Mouse (Mus musculus) small intestine, adult 2 months (tissue): Measurements from ENCODE around the gene Nmi. TPM values are rescaled to one million over a fixed set of nuclear protein-coding genes. Genes with fewer than 3 reads are reported as not detected.
A peak's percentile ranks its signal among the peaks of the same experiment; 100 is the strongest.

Experiments
- H3K27ac ChIP-seq: fragments of 200-500 bp; 2 replicates; pipeline ENCODE4 v1.5.1; 2012; ENCODE audit warnings: low read depth, low read length, control low read depth, inconsistent platforms; ENCODE audit not compliant: insufficient read depth
- H3K27me3 ChIP-seq: fragments of 200-500 bp; 2 replicates; pipeline ENCODE4 v1.6.1; 2012; ENCODE audit warnings: mild to moderate bottlenecking, moderate library complexity, low read length, inconsistent platforms; ENCODE audit not compliant: control insufficient read depth, insufficient read depth
- H3K36me3 ChIP-seq: fragments of 200-500 bp; 2 replicates; pipeline ENCODE4 v1.6.1; 2012; ENCODE audit warnings: mild to moderate bottlenecking, low read length, control low read depth, inconsistent platforms; ENCODE audit not compliant: control insufficient read depth, insufficient read depth
- H3K4me1 ChIP-seq: fragments of 200-500 bp; 2 replicates; pipeline ENCODE4 v1.6.1; 2012; ENCODE audit warnings: low read length, inconsistent platforms, mixed read lengths; ENCODE audit not compliant: control insufficient read depth, insufficient read depth, insufficient read length
- H3K4me3 ChIP-seq: fragments of 200-500 bp; 2 replicates; pipeline ENCODE4 v1.5.1; 2012; ENCODE audit warnings: low read depth, mild to moderate bottlenecking, control low read depth, inconsistent platforms, low read length, moderate library complexity
- CTCF ChIP-seq: fragments of 200-500 bp; IDR thresholded peaks from 2 replicates; pipeline ENCODE4 v1.5.1; 2012; ENCODE audit warnings: low read depth, mild to moderate bottlenecking, control low read depth, inconsistent platforms, low read length, moderate library complexity, mixed read lengths; ENCODE audit not compliant: insufficient replicate concordance, insufficient read length; ENCODE audit errors: extremely low read depth
- POLR2A ChIP-seq: fragments of 200-500 bp; IDR thresholded peaks from 2 replicates; pipeline ENCODE4 v1.6.1; 2012; ENCODE audit warnings: low read depth, mild to moderate bottlenecking, control low read depth, inconsistent platforms, low read length, moderate library complexity
- WGBS: fragments of 180-500 bp; shearing (Covaris S2); methylation state at CpG from one replicate; pipeline ENCODE4 v1.1.7; 2018; 5-methylcytosine and 5-hydroxymethylcytosine counted together
- polyA plus RNA-seq: library from polyadenylated mRNA; depleted of rRNA; stranded (reverse); fragments of >200 nt; gene quantifications from 2 replicates; pipeline ENCODE4 v1.2.3, GENCODE M21; 2012

The Nmi gene
- polyA plus RNA-seq, 1 experiment: 6.1 TPM

DNA sequence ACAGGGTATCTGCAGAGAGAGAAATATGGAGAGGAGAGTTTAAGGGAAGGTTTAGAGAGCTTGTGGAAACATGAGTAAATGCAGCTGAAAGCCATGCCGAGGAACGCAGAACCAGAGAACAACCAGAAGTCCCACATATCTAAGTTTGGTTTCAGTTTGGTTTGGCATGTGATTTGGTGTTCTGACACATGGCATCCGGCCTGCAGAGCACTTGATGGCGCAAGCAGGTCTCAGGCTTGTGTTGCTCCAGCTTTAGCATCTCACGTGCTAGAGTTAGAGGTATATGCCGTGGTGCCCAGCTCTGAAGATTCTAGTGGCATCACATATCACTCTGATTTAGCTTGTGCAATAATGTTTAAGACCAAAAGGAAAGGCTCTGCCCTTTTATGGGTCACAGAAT lies 18.2 kb upstream of the Nmi start:
- Histone ChIP-seq H3K27me3 (no peaks in the 10 kb centered on the region), H3K4me3 (no peak overlapping the region), H3K36me3 (no peaks in the 10 kb centered on the region), H3K4me1 (no peaks in the 10 kb centered on the region), H3K27ac (no peak overlapping the region)
- no peak for TF ChIP-seq CTCF
- TF ChIP-seq POLR2A: no peak
- WGBS: 86% methylated on average over 6 of the region's 6 CpGs

GRCm38 (mm10) chr2:51989559-51989958 lies 16.3 kb upstream of the Nmi start:
- 59% methylated on average over 2 of the region's 2 CpGs for WGBS
- no peaks in the 10 kb centered on the region for H3K27me3 ChIP-seq
- no peaks in the 10 kb centered on the region for H3K4me1 ChIP-seq
- H3K4me3 ChIP-seq: no peak overlapping the region
- no peak for TF ChIP-seq CTCF
- TF ChIP-seq POLR2A: no peak
- no peaks in the 10 kb centered on the region for H3K36me3 ChIP-seq
- no peak overlapping the region for H3K27ac ChIP-seq

- Histone ChIP-seq H3K4me3 (no peak overlapping the region), H3K27me3 (no peaks in the 10 kb centered on the region), H3K36me3 (no peaks in the 10 kb centered on the region), H3K27ac (no peak overlapping the region), H3K4me1 (no peaks in the 10 kb centered on the region)
- TF ChIP-seq CTCF (no peak), POLR2A (no peak)
- WGBS: 70% methylated on average over 5 of the region's 5 CpGs
Measured at GRCm38 (mm10) chr2:51986695-51987094, 13.4 kb upstream of the Nmi start.

DNA sequence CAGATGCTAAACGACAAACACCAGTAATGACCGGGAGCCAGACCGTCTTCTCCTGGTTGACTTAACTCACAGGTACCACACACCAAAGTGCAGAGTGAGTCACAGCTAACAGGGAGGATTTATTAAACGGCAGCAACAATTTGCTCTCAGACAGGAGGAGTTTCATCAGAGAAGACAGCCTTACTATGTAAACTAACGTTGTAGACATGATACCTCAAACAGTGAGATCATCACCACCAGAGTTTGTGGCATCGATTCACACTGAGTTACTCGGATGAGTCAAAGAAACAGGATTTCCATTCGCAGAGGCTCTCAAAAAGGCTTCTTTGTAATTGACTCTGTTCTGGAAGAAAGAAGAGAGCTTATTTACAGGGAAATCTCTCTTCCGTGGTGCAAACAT lies 12.9 kb upstream of the Nmi start:
- TF ChIP-seq CTCF: no peak
- no peak for TF ChIP-seq POLR2A
- no peaks in the 10 kb centered on the region; the same call in 1 of the 2 replicates for H3K4me1 ChIP-seq
- H3K36me3 ChIP-seq: no peaks in the 10 kb centered on the region
- 63% methylated on average over 9 of the region's 9 CpGs for WGBS
- H3K4me3 ChIP-seq: no peak overlapping the region
- H3K27me3 ChIP-seq: no peaks in the 10 kb centered on the region
- no peak overlapping the region for H3K27ac ChIP-seq

- no peak overlapping the region for H3K4me3 ChIP-seq
- 87% methylated on average over 10 of the region's 10 CpGs for WGBS
- H3K36me3 ChIP-seq: no peaks in the 10 kb centered on the region
- no peak overlapping the region for H3K27ac ChIP-seq
- TF ChIP-seq POLR2A (no peak), CTCF (no peak)
- no peaks in the 10 kb centered on the region for H3K27me3 ChIP-seq
- H3K4me1 ChIP-seq: no peaks in the 10 kb centered on the region; the same call in 1 of the 2 replicates
Measured at GRCm38 (mm10) chr2:51985241-51985640, 11.9 kb upstream of the Nmi start.

- TF ChIP-seq CTCF: no peak
- no peak for TF ChIP-seq POLR2A
- Histone ChIP-seq H3K27ac (no peak overlapping the region), H3K36me3 (no peaks in the 10 kb centered on the region), H3K4me1 (no peaks in the 10 kb centered on the region; the same call in 1 of the 2 replicates), H3K4me3 (peak overlapping the region; percentile 21), H3K27me3 (no peaks in the 10 kb centered on the region)
- 37% methylated on average over 13 of the region's 13 CpGs for WGBS
Measured at GRCm38 (mm10) chr2:51982288-51982687, 9.0 kb upstream of the Nmi start.

DNA sequence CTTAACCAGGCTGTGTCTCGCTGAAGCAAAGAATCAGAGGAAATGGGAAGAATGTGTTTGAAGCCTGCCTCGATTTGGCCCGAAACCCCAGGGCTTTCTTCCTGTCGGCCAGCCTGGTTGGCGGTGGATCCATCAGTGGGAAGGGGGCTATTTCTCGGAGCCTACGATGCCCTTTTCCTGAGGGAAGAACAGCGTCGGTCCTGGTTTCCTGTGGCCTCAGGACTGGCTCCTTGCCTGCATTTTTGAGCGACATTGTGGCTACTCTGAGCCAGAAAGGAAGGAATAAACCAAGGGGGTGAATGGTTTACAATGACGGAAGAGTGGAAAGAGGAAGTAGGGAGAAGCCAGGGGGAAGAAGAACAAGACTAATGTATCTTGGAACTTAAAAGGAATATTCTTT lies 8.3 kb upstream of the Nmi start:
- TF ChIP-seq POLR2A: no peak
- TF ChIP-seq CTCF: no peak
- H3K27me3 ChIP-seq: no peaks in the 10 kb centered on the region
- 58% methylated on average over 11 of the region's 11 CpGs for WGBS
- H3K27ac ChIP-seq: peak overlapping the region; percentile 39
- H3K4me1 ChIP-seq: no peaks in the 10 kb centered on the region; the same call in 1 of the 2 replicates
- H3K36me3 ChIP-seq: no peaks in the 10 kb centered on the region
- 0 out of 2 replicates have a peak overlapping the region, but pooled peaks have one; percentile 24 for H3K4me3 ChIP-seq
